Mouse (Mus musculus) C2C12 (cell line): Measurements from ENCODE around the gene Vmn2r112. TPM values are rescaled to one million over a fixed set of nuclear protein-coding genes. Genes with fewer than 3 reads are reported as not detected.
"Not testable (repeated sequence)": the region's sequence is repeated elsewhere in the genome, so short reads cannot be mapped to it uniquely, and the experiment has no call there.

Source experiments
- H3K27me3 ChIP-seq: one replicate; pipeline ENCODE4 v1.6.1; 2011; ENCODE audit not compliant: control insufficient read depth, insufficient read depth, insufficient read length
- H3K36me3 ChIP-seq: one replicate; pipeline ENCODE4 v1.6.1; 2011; ENCODE audit not compliant: control insufficient read depth, insufficient read depth
- H3K4me3 ChIP-seq: one replicate; pipeline ENCODE4 v1.5.1; 2011; ENCODE audit warnings: mild to moderate bottlenecking, control low read depth; ENCODE audit not compliant: poor library complexity, insufficient read depth, severe bottlenecking
- H3K79me2 ChIP-seq: one replicate; pipeline ENCODE4 v1.6.1; 2011; ENCODE audit not compliant: control insufficient read depth, insufficient read depth
- H3K79me3 ChIP-seq: one replicate; pipeline ENCODE4 v1.6.1; 2011; ENCODE audit warnings: low read depth, control low read depth
- H3ac ChIP-seq: one replicate; pipeline ENCODE3; 2011; ENCODE audit warnings: low read depth; ENCODE audit not compliant: control insufficient read depth, insufficient read length
- CTCF ChIP-seq: IDR thresholded peaks from one replicate; pipeline ENCODE4 v1.5.1; 2011; ENCODE audit not compliant: control insufficient read depth, insufficient read depth, insufficient read length
- FOSL1 ChIP-seq: IDR thresholded peaks from one replicate; pipeline ENCODE4 v1.8.0; 2011; ENCODE audit warnings: mild to moderate bottlenecking, low read length; ENCODE audit not compliant: poor library complexity, insufficient read depth, severe bottlenecking
- MYOD1 ChIP-seq: IDR thresholded peaks from one replicate; pipeline ENCODE4 v1.6.1; 2011; ENCODE audit warnings: low read depth; ENCODE audit not compliant: control insufficient read depth, insufficient read length
- MYOG ChIP-seq: IDR thresholded peaks from one replicate; pipeline ENCODE4 v1.6.1; 2011; ENCODE audit not compliant: control insufficient read depth, insufficient read length; ENCODE audit errors: extremely low read depth
- USF1 ChIP-seq: IDR thresholded peaks from one replicate; pipeline ENCODE4 v1.6.1; 2011; ENCODE audit warnings: low read depth, mild to moderate bottlenecking, control low read depth, moderate library complexity
- long read RNA-seq, 2 experiments: library from polyadenylated mRNA; unstranded; transcript quantifications; one replicate each; pipeline ENCODE4 v2.0.0; 2019 to 2020
- polyA plus RNA-seq: library from polyadenylated mRNA; unstranded; fragments of >200 nt; fragmentation: generic; extraction: Trizol; gene quantifications from one replicate; pipeline ENCODE4 v1.2.1, GENCODE M21; 2012; ENCODE audit warnings: missing spikeins

Gene Vmn2r112
- not detected for polyA plus RNA-seq
- long read RNA-seq, experiment 1, result 0 reads
- long read RNA-seq, experiment 2, result 0 reads

DNA sequence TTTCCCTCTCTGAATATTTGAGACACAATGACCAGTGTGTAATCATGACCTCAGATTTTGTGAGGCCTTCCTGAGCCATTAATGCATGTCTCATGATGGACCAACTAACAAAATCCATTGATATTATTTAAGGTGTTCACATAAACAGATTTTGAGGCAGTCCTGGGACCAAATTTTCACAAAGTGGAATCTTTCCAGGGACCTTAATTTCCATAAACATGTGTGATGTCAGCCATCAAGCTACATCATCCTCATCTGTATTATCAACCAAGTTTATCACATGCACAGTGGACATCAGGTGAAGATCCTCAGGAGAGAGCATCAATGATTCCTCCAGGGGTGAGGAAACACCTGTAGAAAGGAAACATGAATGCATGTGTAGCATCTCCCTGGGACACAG is at the start of gene Vmn2r112:
TSS of gene Vmn2r112 (plus strand) at position 301 of the 400 bp plus-strand sequence.
- H3K4me3 ChIP-seq, H3K27me3 ChIP-seq, H3K79me2 ChIP-seq, H3K36me3 ChIP-seq, H3ac ChIP-seq, H3K79me3 ChIP-seq: not testable (repeated sequence)

DNA sequence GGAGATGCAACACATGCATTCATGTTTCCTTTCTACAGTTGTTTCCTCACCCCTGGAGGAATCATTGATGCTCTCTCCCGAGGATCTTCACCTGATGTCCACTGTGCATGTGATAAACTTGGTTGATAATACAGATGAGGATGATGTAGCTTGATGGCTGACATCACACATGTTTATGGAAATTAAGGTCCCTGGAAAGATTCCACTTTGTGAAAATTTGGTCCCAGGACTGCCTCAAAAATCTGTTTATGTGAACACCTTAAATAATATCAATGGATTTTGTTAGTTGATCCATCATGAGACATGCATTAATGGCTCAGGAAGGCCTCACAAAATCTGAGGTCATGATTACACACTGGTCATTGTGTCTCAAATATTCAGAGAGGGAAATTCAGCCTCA is 27.4 kb upstream of the Vmn2r112 start, which contains the start of gene Vmn2r111:
TSS of gene Vmn2r111 (minus strand) at position 101 of the 400 bp plus-strand sequence.
- H3K4me3 ChIP-seq, H3K36me3 ChIP-seq, H3K79me2 ChIP-seq, H3K27me3 ChIP-seq, H3K79me3 ChIP-seq, H3ac ChIP-seq: not testable (repeated sequence)

- no peaks in the 10 kb centered on the region for H3K79me3 ChIP-seq
- no peak for TF ChIP-seq MYOD1
- no peak for TF ChIP-seq USF1
- TF ChIP-seq FOSL1, result no peak
- TF ChIP-seq MYOG, result no peak
- no peak for TF ChIP-seq CTCF
- H3K36me3 ChIP-seq, result no peaks in the 10 kb centered on the region
- H3K27me3 ChIP-seq, result no peaks in the 10 kb centered on the region
- H3ac ChIP-seq, result no peak overlapping the region
- H3K79me2 ChIP-seq, result no peaks in the 10 kb centered on the region
- H3K4me3 ChIP-seq, result no peak overlapping the region
These were observed 29.9 kb downstream of the Vmn2r112 start for GRCm38 (mm10) chr17:22630646-22631045.

Other genes starting within 250 kb of the Vmn2r112 start
- gene Zfp944, start 239.6 kb upstream of the Vmn2r112 start, polyA plus RNA-seq, result 1.8 TPM
- 0.78 TPM for gene Zfp758, start 239.5 kb upstream of the Vmn2r112 start, polyA plus RNA-seq
- 1.1 TPM for gene Zfp946, start 176.7 kb upstream of the Vmn2r112 start, polyA plus RNA-seq
- gene Vmn2r111, start 27.5 kb upstream of the Vmn2r112 start, polyA plus RNA-seq, result not detected